Mouse (Mus musculus) liver, adult 2 months (tissue): ENCODE measurements around the gene Chrnb2.

Experiments
- CTCF ChIP-seq: fragments of 200-500 bp; IDR thresholded peaks from 2 replicates; pipeline ENCODE4 v1.5.1; 2011; ENCODE audit warnings: low read depth, low read length, control low read depth
- POLR2A ChIP-seq: fragments of 200-500 bp; IDR thresholded peaks from 2 replicates; pipeline ENCODE4 v1.6.1; 2011; ENCODE audit warnings: low read length, control low read depth; ENCODE audit not compliant: insufficient read depth; ENCODE audit errors: extremely low read depth

- no peak for TF ChIP-seq CTCF
- no peak for TF ChIP-seq POLR2A
Measured at GRCm38 (mm10) chr3:89759786-89760185, 4.6 kb downstream of the Chrnb2 start.
